Mouse (Mus musculus) neural tube, embryonic 14.5 days (tissue): Measurements from ENCODE around the gene Lin37. TPM values are rescaled to one million over a fixed set of nuclear protein-coding genes. Genes with fewer than 3 reads are reported as not detected.

Experiments
- ATAC-seq: fragments of 200-750 bp; cut with Nextera tagmentation; 2 replicates; pipeline ENCODE4 v1.8.0; 2017; ENCODE audit warnings: low read depth, mild to moderate bottlenecking, moderate TSS enrichment, moderate library complexity
- H3K27ac ChIP-seq: fragments of 300-500 bp; sonication (generic); 2 replicates; pipeline ENCODE4 v1.5.1; 2014; ENCODE audit warnings: low read depth, mild to moderate bottlenecking, control low read depth, low read length, moderate library complexity, mixed read lengths
- H3K27me3 ChIP-seq: fragments of 300-500 bp; sonication (generic); 2 replicates; pipeline ENCODE4 v1.6.1; 2014; ENCODE audit warnings: low read length; ENCODE audit not compliant: control insufficient read depth, insufficient read depth
- H3K36me3 ChIP-seq: fragments of 300-500 bp; sonication (generic); 2 replicates; pipeline ENCODE4 v1.6.1; 2014; ENCODE audit warnings: low read length, mixed read lengths; ENCODE audit not compliant: control insufficient read depth, insufficient read depth
- H3K4me1 ChIP-seq: fragments of 300-500 bp; sonication (generic); 2 replicates; pipeline ENCODE4 v1.6.1; 2014; ENCODE audit warnings: low read length; ENCODE audit not compliant: control insufficient read depth, insufficient read depth
- H3K4me2 ChIP-seq: fragments of 300-500 bp; sonication (generic); 2 replicates; pipeline ENCODE4 v1.6.1; 2014; ENCODE audit warnings: mild to moderate bottlenecking, low read depth, low read length, control low read depth
- H3K4me3 ChIP-seq: fragments of 300-500 bp; sonication (generic); 2 replicates; pipeline ENCODE4 v1.5.1; 2014; ENCODE audit warnings: low read depth, low read length, control low read depth, mixed read lengths
- H3K9ac ChIP-seq: fragments of 300-500 bp; sonication (generic); replicated peaks from 2 replicates; pipeline ENCODE4 v1.6.1; 2014; ENCODE audit warnings: low read depth, mild to moderate bottlenecking, control low read depth, low read length, mixed read lengths
- H3K9me3 ChIP-seq: fragments of 300-500 bp; sonication (generic); 2 replicates; pipeline ENCODE4 v1.6.1; 2016; ENCODE audit warnings: low read length; ENCODE audit not compliant: control insufficient read depth
- WGBS: fragments of 180-500 bp; shearing (Covaris S2); extraction: QIAGEN DNeasy Blood & Tissue Kit; methylation state at CpG from one replicate; pipeline ENCODE4 v1.1.7; 2014; 5-methylcytosine and 5-hydroxymethylcytosine counted together
- polyA plus RNA-seq: library from polyadenylated mRNA; unstranded; fragments of >200 nt; fragmentation: Nextera tagmentation; extraction: Ambion mirVana; gene quantifications from 2 replicates; pipeline ENCODE4 v1.2.1, GENCODE M21; 2014

Gene Lin37
- polyA plus RNA-seq, 1 experiment from 2014 or later = 57.4 TPM

DNA sequence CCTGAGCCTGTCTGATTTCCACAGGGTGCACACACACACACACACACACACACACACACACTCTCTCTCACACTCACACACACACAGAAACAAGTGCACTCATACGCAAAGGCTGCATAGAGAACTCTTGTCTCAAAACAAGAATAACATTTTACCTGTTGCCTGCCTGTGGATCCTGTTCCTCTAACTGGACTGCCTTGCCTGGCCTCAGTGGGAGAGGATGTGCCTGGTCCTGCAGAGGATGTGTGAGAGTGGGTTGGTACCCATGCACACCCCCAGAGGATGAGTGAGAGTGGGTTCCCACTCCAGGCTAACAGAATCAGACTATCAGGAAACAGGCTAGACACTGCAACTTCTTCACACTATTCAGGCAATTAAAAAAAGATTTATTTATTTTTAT is 9.0 kb downstream of the Lin37 start:
- Histone ChIP-seq H3K4me2 (no peak overlapping the region), H3K4me3 (no peak overlapping the region), H3K27ac (no peak overlapping the region), H3K36me3 (peaks cover 20% of the 10 kb centered on the region; the same call in 1 of the 2 replicates), H3K9ac (no peak overlapping the region), H3K27me3 (no peaks in the 10 kb centered on the region), H3K9me3 (no peaks in the 10 kb centered on the region), H3K4me1 (peaks cover 13% of the 10 kb centered on the region)
- WGBS = 100% methylated on average over 1 of the region's 1 CpGs
- no peak for ATAC-seq

DNA sequence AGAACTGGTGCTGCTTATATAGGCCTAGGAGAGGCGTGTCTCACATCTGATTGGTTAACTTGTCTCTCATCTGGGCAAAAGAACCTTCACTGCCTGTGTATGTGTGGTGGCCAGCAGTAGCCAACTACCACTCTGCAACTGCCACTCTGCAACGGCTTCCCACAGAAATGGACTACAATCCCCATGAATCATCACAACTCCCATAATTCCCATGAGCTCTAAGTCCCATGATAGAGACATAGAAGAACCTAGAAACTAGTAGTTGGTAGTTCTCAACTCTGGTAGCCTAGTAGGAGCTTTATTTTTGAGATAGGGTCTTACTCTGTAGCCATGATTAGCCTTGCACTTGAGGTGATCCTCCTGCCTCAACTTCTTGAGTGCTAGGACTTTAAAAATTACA is 9.8 kb downstream of the Lin37 start:
- Histone ChIP-seq H3K27me3 (no peaks in the 10 kb centered on the region), H3K9ac (no peak overlapping the region), H3K4me1 (peaks cover 13% of the 10 kb centered on the region), H3K9me3 (no peaks in the 10 kb centered on the region), H3K36me3 (peaks cover 13% of the 10 kb centered on the region; the same call in 1 of the 2 replicates), H3K27ac (no peak overlapping the region), H3K4me3 (no peak overlapping the region), H3K4me2 (no peak overlapping the region)
- ATAC-seq = no peak
- WGBS = 88% methylated on average over 2 of the region's 2 CpGs

DNA sequence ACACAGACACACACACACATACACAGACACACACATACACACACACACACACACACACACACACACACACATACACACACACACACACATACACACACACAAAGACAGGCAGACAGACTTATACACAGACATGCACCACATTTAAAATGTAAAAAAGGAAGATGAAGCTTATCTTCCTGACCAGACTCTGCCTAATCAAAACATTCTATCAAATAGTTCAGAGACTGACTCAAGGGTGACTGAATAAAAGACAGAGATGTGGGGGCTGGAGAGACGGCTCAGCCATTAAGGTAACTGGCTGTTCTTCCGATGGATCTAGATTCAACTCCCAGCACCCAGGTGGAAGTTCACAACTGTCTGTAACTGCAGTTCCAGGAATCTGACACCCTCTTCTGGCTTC is 15.3 kb downstream of the Lin37 start:
- Histone ChIP-seq H3K27ac (no peak overlapping the region), H3K9me3 (no peaks in the 10 kb centered on the region), H3K36me3 (peaks cover 17% of the 10 kb centered on the region), H3K27me3 (no peaks in the 10 kb centered on the region), H3K4me1 (no peaks in the 10 kb centered on the region), H3K4me3 (no peak overlapping the region), H3K9ac (no peak overlapping the region), H3K4me2 (no peak overlapping the region)
- ATAC-seq = no peak
- 92% methylated on average over 2 of the region's 2 CpGs for WGBS

DNA sequence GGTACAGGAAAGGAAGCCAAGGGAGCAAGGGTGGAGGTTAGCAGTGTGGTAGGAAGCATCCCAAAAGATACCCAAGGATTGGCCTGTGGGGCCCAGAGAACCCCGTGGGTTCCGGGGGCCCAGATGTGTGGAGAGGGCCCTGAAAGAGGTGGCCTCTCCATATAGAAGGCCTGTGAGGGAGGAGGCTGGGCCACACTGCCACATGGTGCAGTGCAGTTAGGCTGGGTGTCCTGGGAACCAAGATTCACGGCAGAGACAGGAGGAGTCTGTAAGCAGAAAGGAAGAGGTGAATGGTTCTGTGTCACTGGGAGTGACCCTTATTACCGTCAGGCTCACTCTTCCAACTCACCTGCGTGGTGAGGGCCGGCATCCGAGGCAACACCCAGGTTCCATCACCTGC is 19.1 kb downstream of the Lin37 start:
- no peak for ATAC-seq
- Histone ChIP-seq H3K36me3 (peaks cover 12% of the 10 kb centered on the region; the same call in 1 of the 2 replicates), H3K4me1 (peaks cover 4% of the 10 kb centered on the region), H3K27me3 (no peaks in the 10 kb centered on the region), H3K4me3 (no peak overlapping the region), H3K27ac (no peak overlapping the region), H3K4me2 (no peak overlapping the region), H3K9me3 (no peaks in the 10 kb centered on the region), H3K9ac (no peak overlapping the region)
- 87% methylated on average over 7 of the region's 7 CpGs for WGBS

DNA sequence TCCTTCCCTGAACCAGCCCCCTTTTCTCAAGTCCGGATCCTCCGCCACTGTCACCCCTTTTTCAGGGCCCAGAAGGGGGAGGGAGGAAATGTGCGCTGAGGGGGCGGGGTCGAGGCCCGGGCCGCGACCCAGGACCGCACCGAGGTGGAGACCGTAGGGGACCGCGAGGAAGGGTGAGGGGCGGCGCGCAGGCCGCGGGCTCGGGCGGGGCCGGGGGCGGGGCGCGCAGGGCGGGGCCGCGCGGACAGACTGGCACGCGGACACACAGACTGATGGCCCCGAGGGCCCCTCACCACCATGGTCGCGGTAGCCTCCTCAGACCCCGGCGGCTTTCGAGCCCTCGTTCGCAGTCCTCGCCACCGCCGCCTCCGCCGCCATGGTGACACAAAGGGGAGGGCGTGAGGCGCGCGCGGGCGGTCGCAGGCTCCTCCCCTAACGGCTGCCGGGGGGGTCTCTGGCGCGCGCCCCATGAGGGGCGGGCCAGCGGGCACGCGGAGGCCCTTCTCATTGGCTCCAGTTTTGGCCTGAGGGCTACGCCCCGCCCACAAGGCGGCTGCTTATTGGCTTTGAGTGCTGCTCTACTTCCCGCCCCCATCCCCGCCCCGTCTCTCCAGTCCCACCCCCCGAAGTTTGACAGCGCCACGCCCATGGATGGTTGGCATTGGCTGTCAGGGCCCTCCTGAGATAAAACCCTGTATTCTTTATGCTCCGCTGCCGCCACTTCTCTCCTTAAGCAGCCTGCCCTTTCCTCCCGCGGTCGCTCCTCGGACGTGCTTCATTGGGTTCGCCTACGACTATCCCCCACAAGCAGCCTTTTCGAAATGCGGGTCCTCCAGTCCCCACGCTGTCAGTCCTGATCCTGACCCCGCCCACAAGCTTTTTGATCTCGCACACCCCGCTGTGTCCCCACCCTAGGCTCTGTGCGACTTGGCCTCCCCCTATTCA is 24.7 kb downstream of the Lin37 start, which contains the start of gene Arhgap33:
TSS of gene Arhgap33 (minus strand) at position 428 of the 945 bp plus-strand sequence.
- ATAC-seq = peak; percentile 91

DNA sequence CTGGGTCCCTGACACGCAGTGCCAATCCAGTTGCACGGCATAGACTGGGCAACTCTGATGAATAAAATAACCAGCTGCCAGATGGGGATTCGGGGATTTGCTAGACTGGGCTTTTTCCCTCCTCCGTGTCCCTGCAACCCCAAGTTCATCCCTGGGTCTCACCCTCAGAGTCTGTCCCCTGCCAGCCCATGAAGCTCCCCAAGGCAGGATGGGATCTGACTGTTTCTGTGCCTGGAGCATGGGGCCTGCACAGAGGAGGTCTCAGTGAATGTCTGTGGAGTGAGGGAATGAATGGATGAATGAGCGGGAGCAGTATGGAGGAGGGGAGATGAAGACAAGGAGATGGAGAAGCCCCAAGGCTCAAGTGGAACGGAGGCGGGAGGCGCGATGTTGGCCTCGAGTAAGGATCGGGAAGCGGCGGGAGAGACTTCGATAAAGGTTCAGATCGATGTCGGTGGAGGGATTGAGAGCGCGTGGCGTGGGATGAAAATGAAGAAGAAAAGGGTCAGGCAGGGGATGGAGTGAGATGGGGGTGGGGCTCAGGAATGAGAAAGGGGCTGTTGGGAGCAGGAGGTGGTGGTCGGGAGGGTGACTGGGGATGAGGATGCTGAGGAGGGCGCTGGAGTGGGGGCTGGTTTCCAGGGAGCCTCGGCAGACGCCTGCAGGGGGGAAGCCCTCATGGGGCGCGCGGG is 25.6 kb downstream of the Lin37 start:
- Histone ChIP-seq H3K9me3 (no peaks in the 10 kb centered on the region), H3K27me3 (no peaks in the 10 kb centered on the region), H3K4me3 (peak overlapping the region; percentile 92), H3K9ac (peak overlapping the region; percentile 95), H3K4me2 (peak overlapping the region; percentile 86), H3K27ac (peak overlapping the region; percentile 90), H3K36me3 (peaks cover 35% of the 10 kb centered on the region), H3K4me1 (peaks cover 34% of the 10 kb centered on the region)
- peak; percentile 55 for ATAC-seq
- 3% methylated on average over 23 of the region's 26 CpGs for WGBS

More for the DNA sequence above, 24.7 kb downstream of the Lin37 start, which contains the start of gene Arhgap33:
- peak within 1 kb of the TSS; percentile 90 for H3K27ac ChIP-seq
- 1% methylated on average over 65 of the region's 84 CpGs for WGBS
- peak within 1 kb of the TSS; percentile 92 for H3K4me3 ChIP-seq
- H3K9ac ChIP-seq = peak within 1 kb of the TSS; percentile 95
- H3K27me3 ChIP-seq = no peaks in the 10 kb centered on the region
- peak within 1 kb of the TSS; percentile 86 for H3K4me2 ChIP-seq
- peaks cover 34% of the 10 kb centered on the region for H3K4me1 ChIP-seq
- H3K9me3 ChIP-seq = no peaks in the 10 kb centered on the region
- peaks cover 26% of the 10 kb centered on the region for H3K36me3 ChIP-seq

DNA sequence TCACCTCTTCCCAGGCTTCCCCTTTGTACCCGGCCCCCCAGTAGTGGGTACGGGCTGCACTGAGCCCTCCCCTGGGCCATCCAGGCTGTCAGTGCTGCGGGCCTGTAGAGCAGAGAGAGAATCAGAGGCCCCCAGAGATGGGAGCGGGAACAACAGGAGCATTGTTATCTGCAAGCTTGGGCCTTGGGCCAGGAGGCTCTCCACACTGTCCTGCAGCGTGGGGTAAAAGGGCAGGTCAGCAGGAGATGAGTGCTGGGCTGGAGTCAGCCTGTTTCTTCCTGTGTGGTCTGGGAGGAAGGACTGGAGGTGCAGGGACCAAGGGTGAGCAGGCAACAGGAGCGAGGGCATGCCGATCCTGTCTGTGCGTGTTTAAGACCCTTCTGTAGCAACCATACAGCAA is 26.7 kb downstream of the Lin37 start:
- Histone ChIP-seq H3K36me3 (peaks cover 46% of the 10 kb centered on the region), H3K4me1 (peaks cover 34% of the 10 kb centered on the region), H3K27me3 (no peaks in the 10 kb centered on the region), H3K9me3 (no peaks in the 10 kb centered on the region), H3K4me2 (peak overlapping the region; percentile 86), H3K4me3 (peak overlapping the region; percentile 92), H3K9ac (peak overlapping the region; percentile 2; the same call in 1 of the 2 replicates), H3K27ac (no peak overlapping the region)
- WGBS = 9% methylated on average over 8 of the region's 8 CpGs
- no peak for ATAC-seq

DNA sequence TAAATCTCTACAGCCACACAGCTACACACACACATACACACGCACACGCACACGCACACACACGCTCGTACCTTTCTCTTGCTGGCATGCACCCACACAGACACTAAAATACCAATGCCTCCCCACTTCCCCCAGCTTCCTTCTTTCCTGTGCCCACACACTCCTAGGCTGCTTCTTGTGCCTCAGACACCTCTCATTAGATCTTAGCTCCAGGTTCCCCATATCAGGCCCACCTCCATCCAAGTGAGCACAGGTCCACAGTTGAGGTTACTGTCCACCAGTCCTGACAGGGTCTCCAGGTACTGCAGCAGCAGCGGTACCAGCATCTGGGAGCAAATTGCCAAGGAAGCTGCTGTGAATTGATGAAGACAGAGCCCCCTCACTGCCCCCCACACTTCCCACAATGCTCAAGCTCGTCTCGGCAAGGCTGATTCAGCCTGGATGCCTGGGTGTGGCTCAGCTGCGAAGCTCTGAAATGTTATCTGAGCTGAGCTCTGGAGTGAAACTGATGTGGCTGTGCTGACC is 28.3 kb downstream of the Lin37 start:
- no peak overlapping the region for H3K27ac ChIP-seq
- peaks cover 34% of the 10 kb centered on the region for H3K4me1 ChIP-seq
- H3K36me3 ChIP-seq = peaks cover 61% of the 10 kb centered on the region
- no peaks in the 10 kb centered on the region for H3K9me3 ChIP-seq
- peak overlapping the region; percentile 16; the same call in 1 of the 2 replicates for H3K4me2 ChIP-seq
- 88% methylated on average over 9 of the region's 9 CpGs for WGBS
- H3K27me3 ChIP-seq = no peaks in the 10 kb centered on the region
- ATAC-seq = no peak
- H3K4me3 ChIP-seq = no peak overlapping the region
- peak overlapping the region; percentile 16; the same call in 1 of the 2 replicates for H3K9ac ChIP-seq
